Mouse (Mus musculus) hindbrain, postnatal 0 days (tissue): ENCODE measurements around the gene Mrps35. TPM values are rescaled to one million over a fixed set of nuclear protein-coding genes. Genes with fewer than 3 reads are reported as not detected.

Experiments used
- ATAC-seq: fragments of 200-750 bp; cut with Nextera tagmentation; 2 replicates; pipeline ENCODE4 v1.8.0; 2017; ENCODE audit warnings: mild to moderate bottlenecking, moderate TSS enrichment, moderate library complexity
- DNase-seq: peaks from one replicate; pipeline ENCODE4 v3.0.0-alpha.2; 2015; ENCODE audit warnings: low spot score
- H3K27ac ChIP-seq: fragments of 300-500 bp; sonication (generic); 2 replicates; pipeline ENCODE4 v1.5.1; 2014; ENCODE audit warnings: mild to moderate bottlenecking
- H3K27me3 ChIP-seq: fragments of 300-500 bp; sonication (generic); 2 replicates; pipeline ENCODE4 v1.6.1; 2014; ENCODE audit warnings: low read length, mixed read lengths; ENCODE audit not compliant: insufficient read depth
- H3K36me3 ChIP-seq: fragments of 300-500 bp; sonication (generic); 2 replicates; pipeline ENCODE4 v1.6.1; 2014; ENCODE audit warnings: low read length, mixed read lengths; ENCODE audit not compliant: insufficient read depth
- H3K4me1 ChIP-seq: fragments of 300-500 bp; sonication (generic); 2 replicates; pipeline ENCODE4 v1.6.1; 2014; ENCODE audit warnings: antibody characterized with exemption, low read length, mixed read lengths; ENCODE audit not compliant: insufficient read depth
- H3K4me2 ChIP-seq: fragments of 300-500 bp; sonication (generic); 2 replicates; pipeline ENCODE4 v1.6.1; 2014; ENCODE audit warnings: low read depth, mild to moderate bottlenecking, low read length, moderate library complexity, mixed read lengths
- H3K4me3 ChIP-seq: fragments of 300-500 bp; sonication (generic); 2 replicates; pipeline ENCODE4 v1.5.1; 2014; ENCODE audit warnings: low read length
- H3K9ac ChIP-seq: fragments of 300-500 bp; sonication (generic); replicated peaks from 2 replicates; pipeline ENCODE4 v1.6.1; 2014; ENCODE audit warnings: mild to moderate bottlenecking, low read length, moderate library complexity, mixed read lengths
- H3K9me3 ChIP-seq: fragments of 300-500 bp; sonication (generic); 2 replicates; pipeline ENCODE4 v1.6.1; 2016; ENCODE audit warnings: low read length, mixed read lengths
- CTCF ChIP-seq: IDR thresholded peaks from 2 replicates; pipeline ENCODE4 v1.5.1; 2016; ENCODE audit warnings: antibody characterized with exemption, control low read depth, low read depth
- WGBS: fragments of 180-500 bp; shearing (Covaris S2); extraction: QIAGEN DNeasy Blood & Tissue Kit; methylation state at CpG from one replicate; pipeline ENCODE4 v1.1.7; 2014; 5-methylcytosine and 5-hydroxymethylcytosine counted together
- polyA plus RNA-seq: library from polyadenylated mRNA; unstranded; fragments of >200 nt; fragmentation: Nextera tagmentation; extraction: Ambion mirVana; gene quantifications from 2 replicates; pipeline ENCODE4 v1.2.1, GENCODE M21; 2015
- total RNA-seq: library from RNA; depleted of rRNA; stranded (reverse); fragments of >200 nt; gene quantifications from 2 replicates; pipeline ENCODE4 v1.2.3, GENCODE M21; 2014

The Mrps35 gene
- total and polyA plus RNA-seq, 2 experiments from 2014 or later, result 8.3 to 78.5 TPM

GRCm38 (mm10) chr6:147092136-147092535 is 49.6 kb downstream of the Mrps35 start:
- H3K9ac ChIP-seq, result peak overlapping the region; percentile 87
- peak overlapping the region; percentile 96 for H3K27ac ChIP-seq
- H3K4me3 ChIP-seq, result peak overlapping the region; percentile 67
- H3K27me3 ChIP-seq, result no peaks in the 10 kb centered on the region
- peak overlapping the region; percentile 82 for H3K4me2 ChIP-seq
- peak; percentile 21 for ATAC-seq
- H3K9me3 ChIP-seq, result no peaks in the 10 kb centered on the region
- 0 out of 2 replicates have a peak, but pooled peaks have one; percentile 7 for TF ChIP-seq CTCF
- DNase-seq, result peak; percentile 70
- no peaks in the 10 kb centered on the region for H3K36me3 ChIP-seq
- 0% methylated on average over 15 of the region's 15 CpGs for WGBS
- peaks cover 18% of the 10 kb centered on the region; the same call in 1 of the 2 replicates for H3K4me1 ChIP-seq

GRCm38 (mm10) chr6:147094771-147095170 is 52.2 kb downstream of the Mrps35 start:
- Histone ChIP-seq H3K4me2 (peak overlapping the region; percentile 82; the same call in 1 of the 2 replicates), H3K9ac (no peak overlapping the region), H3K4me3 (no peak overlapping the region), H3K4me1 (peaks cover 18% of the 10 kb centered on the region; the same call in 1 of the 2 replicates), H3K27ac (no peak overlapping the region), H3K27me3 (no peaks in the 10 kb centered on the region), H3K9me3 (no peaks in the 10 kb centered on the region), H3K36me3 (no peaks in the 10 kb centered on the region)
- 76% methylated on average over 7 of the region's 7 CpGs for WGBS
- ATAC-seq (no peak), DNase-seq (no peak)
- no peak for TF ChIP-seq CTCF

GRCm38 (mm10) chr6:147096109-147096508 is 53.5 kb downstream of the Mrps35 start:
- Histone ChIP-seq H3K36me3 (no peaks in the 10 kb centered on the region), H3K4me1 (peaks cover 13% of the 10 kb centered on the region; the same call in 1 of the 2 replicates), H3K27ac (no peak overlapping the region), H3K4me3 (no peak overlapping the region), H3K9ac (no peak overlapping the region), H3K27me3 (no peaks in the 10 kb centered on the region), H3K9me3 (no peaks in the 10 kb centered on the region), H3K4me2 (no peak overlapping the region)
- peak; percentile 10; the same call in 1 of the 2 replicates for TF ChIP-seq CTCF
- no peak for DNase-seq
- ATAC-seq, result no peak
- 97% methylated on average over 4 of the region's 4 CpGs for WGBS

- H3K27ac ChIP-seq, result no peak overlapping the region
- H3K4me1 ChIP-seq, result peaks cover 13% of the 10 kb centered on the region; the same call in 1 of the 2 replicates
- no peak overlapping the region for H3K9ac ChIP-seq
- H3K4me2 ChIP-seq, result no peak overlapping the region
- H3K36me3 ChIP-seq, result no peaks in the 10 kb centered on the region
- ATAC-seq (no peak), DNase-seq (no peak)
- no peak for TF ChIP-seq CTCF
- H3K27me3 ChIP-seq, result no peaks in the 10 kb centered on the region
- 84% methylated on average over 3 of the region's 3 CpGs for WGBS
- H3K4me3 ChIP-seq, result no peak overlapping the region
- no peaks in the 10 kb centered on the region for H3K9me3 ChIP-seq
Measured at GRCm38 (mm10) chr6:147096934-147097333, 54.4 kb downstream of the Mrps35 start.

- DNase-seq, result no peak
- no peaks in the 10 kb centered on the region for H3K36me3 ChIP-seq
- no peak for ATAC-seq
- 51% methylated on average over 8 of the region's 8 CpGs for WGBS
- no peak overlapping the region for H3K27ac ChIP-seq
- H3K4me1 ChIP-seq, result peaks cover 11% of the 10 kb centered on the region; the same call in 1 of the 2 replicates
- no peak overlapping the region for H3K9ac ChIP-seq
- H3K27me3 ChIP-seq, result no peaks in the 10 kb centered on the region
- no peaks in the 10 kb centered on the region for H3K9me3 ChIP-seq
- no peak; the same call in 1 of the 2 replicates for TF ChIP-seq CTCF
- H3K4me2 ChIP-seq, result no peak overlapping the region
- no peak overlapping the region for H3K4me3 ChIP-seq
Measured at GRCm38 (mm10) chr6:147097346-147097929, 54.9 kb downstream of the Mrps35 start.

- WGBS, result 82% methylated on average over 19 of the region's 19 CpGs
- no peak for TF ChIP-seq CTCF
- Histone ChIP-seq H3K4me3 (no peak overlapping the region), H3K4me2 (no peak overlapping the region), H3K9ac (no peak overlapping the region), H3K27me3 (no peaks in the 10 kb centered on the region), H3K27ac (no peak overlapping the region), H3K9me3 (no peaks in the 10 kb centered on the region), H3K4me1 (0 out of 2 replicates have a peak, but pooled peaks cover 2% of the 10 kb centered on the region), H3K36me3 (no peaks in the 10 kb centered on the region; the same call in 1 of the 2 replicates)
- DNase-seq (no peak), ATAC-seq (no peak)
Measured at GRCm38 (mm10) chr6:147099458-147100277, 57.1 kb downstream of the Mrps35 start.
